Mouse (Mus musculus) heart, postnatal 0 days (tissue): ENCODE measurements at regions not wholly inside any gene's neighbourhood (a gene's known extent, or its start where the extent isn't known, plus 50 kb on each side); places are given as distances from the start of the nearest gene placed in this dataset.

Experiments
- CTCF ChIP-seq: IDR thresholded peaks from 2 replicates; pipeline ENCODE4 v1.5.1; 2016; ENCODE audit warnings: antibody characterized with exemption, control low read depth, low read depth
- EP300 ChIP-seq: IDR thresholded peaks from 2 replicates; pipeline ENCODE4 v1.6.1; 2016; ENCODE audit warnings: antibody characterized with exemption, low read depth

DNA sequence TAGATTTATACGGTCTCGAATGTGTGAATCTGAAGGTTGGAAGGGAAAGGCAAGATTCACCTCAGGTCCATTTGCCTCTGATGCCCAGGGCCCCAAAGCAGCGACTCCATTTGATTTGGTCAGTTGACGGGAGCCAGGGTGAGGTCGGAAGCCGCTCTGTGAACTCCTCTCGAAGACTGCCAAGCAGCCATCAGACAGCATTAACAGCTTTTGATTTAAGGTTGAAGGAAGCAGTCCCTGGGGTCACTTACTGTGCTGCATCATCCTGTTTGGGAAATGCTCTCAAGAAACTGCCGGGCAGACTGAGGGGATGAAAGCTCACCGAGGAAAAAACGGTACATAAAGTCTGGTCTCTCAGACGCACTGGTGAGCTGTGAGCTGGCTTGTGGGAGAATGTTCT lies 62.2 kb upstream of the Atrnl1 start:
- TF ChIP-seq CTCF (no peak), EP300 (no peak)
